Mouse (Mus musculus) thymus, adult 2 months (tissue): Measurements from ENCODE around the gene Mpdz.

Experiments
- CTCF ChIP-seq: fragments of 200-500 bp; IDR thresholded peaks from 2 replicates; pipeline ENCODE4 v1.5.1; 2012; ENCODE audit warnings: mild to moderate bottlenecking, control low read depth, low read length, moderate library complexity, borderline replicate concordance; ENCODE audit not compliant: control insufficient read depth, poor library complexity, insufficient read depth; ENCODE audit errors: extremely low read depth
- POLR2A ChIP-seq: fragments of 200-500 bp; IDR thresholded peaks from 2 replicates; pipeline ENCODE4 v1.6.1; 2012; ENCODE audit warnings: mild to moderate bottlenecking, low read length, control low read depth, moderate library complexity; ENCODE audit not compliant: control insufficient read depth, poor library complexity, insufficient read depth; ENCODE audit errors: extremely low read depth

DNA sequence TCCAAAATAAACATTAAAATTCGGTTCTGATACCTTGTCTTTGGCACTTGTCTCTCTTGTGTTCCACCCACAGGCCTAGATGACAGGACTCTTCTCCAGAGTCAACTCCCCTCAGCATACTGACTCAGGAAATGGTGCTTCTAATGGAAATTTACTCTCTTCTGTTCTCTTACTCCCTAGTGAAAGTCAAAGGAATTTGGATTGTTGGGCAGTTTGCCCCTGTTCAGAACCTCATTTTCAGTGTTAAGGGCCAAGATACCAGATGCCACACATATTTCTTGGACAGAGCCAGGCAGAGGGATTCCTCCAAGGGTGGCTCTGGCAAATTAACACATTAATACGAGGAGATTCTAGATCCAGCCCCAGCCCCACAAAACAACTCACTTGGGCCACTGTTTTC lies 12.9 kb downstream of the Mpdz start:
- TF ChIP-seq POLR2A (no peak), CTCF (no peak)
